Comparison of ENCODE assay signal across 8 mouse cellular contexts in the genomic region with DNA sequence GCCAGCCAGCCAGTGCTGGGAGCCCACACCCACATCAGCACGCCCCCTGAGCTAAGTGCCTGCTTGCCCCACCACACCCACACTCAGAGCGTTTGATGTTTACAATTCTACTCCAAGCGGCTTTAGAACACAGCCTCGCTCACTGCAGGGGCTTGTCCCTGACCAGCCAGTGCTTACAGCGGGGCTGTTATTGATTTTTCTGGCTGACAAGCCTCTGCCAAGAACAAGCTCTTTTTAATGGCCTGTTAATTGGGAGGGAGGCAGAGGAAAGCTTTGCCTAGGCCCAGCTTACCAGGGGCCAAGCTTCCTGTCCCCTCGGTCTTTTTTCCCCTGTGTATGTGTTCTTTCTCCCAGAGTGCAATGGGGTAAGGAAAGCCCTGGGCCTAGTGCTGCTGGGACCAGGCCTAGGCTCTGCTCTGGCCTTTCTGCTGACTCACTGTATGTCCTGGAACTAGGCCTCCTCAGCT. TPM values are rescaled to one million over a fixed set of nuclear protein-coding genes. Genes with fewer than 3 reads are reported as not detected.
DNase-seq lines count a peak whose midpoint lies in the region; ATAC-seq lines count a peak whose summit lies in the region.

No protein-coding gene starts in this region.

- peaks cover 26% of the 10 kb centered on the region for H3K4me1 ChIP-seq in embryonic facial prominence, embryonic 12.5 days
- H3K4me1 ChIP-seq in liver, embryonic 15.5 days (replicated peaks): 0 out of 2 replicates have a peak, but pooled peaks cover 2% of the 10 kb centered on the region

- no peaks in the 10 kb centered on the region for H3K9me3 ChIP-seq in embryonic facial prominence, embryonic 12.5 days
- H3K9me3 ChIP-seq in liver, embryonic 15.5 days (replicated peaks): no peaks in the 10 kb centered on the region

- H3K4me2 ChIP-seq in embryonic facial prominence, embryonic 12.5 days (replicated peaks): peak overlapping the region; percentile 26; the same call in 1 of the 2 replicates
- peak overlapping the region; percentile 39 for H3K4me2 ChIP-seq in liver, embryonic 15.5 days

- H3K27me3 ChIP-seq in embryonic facial prominence, embryonic 12.5 days: no peaks in the 10 kb centered on the region; the same call in 1 of the 2 replicates
- no peaks in the 10 kb centered on the region for H3K27me3 ChIP-seq in liver, embryonic 15.5 days

- DNase-seq in cerebellum, adult 11-12 months: peak; percentile 44
- no peak for DNase-seq in cerebellum, adult 11 months
- DNase-seq in 3134 (ENCODE audit: extremely low read depth, insufficient read length, low spot score): peak; percentile 58
- peak; percentile 35 for DNase-seq in heart, postnatal 4 days
- DNase-seq in retina, postnatal 1 day: peak; percentile 44
- DNase-seq in spleen, adult 18-20 months: no peak

- ATAC-seq in embryonic facial prominence, embryonic 12.5 days (ENCODE audit: insufficient number of reproducible peaks, insufficient read depth, low FRiP score, low TSS enrichment): no peak
- ATAC-seq in liver, embryonic 15.5 days (ENCODE audit: insufficient read depth): peak; percentile 64; the same call in 1 of the 2 replicates

- 0 out of 2 replicates have a peak overlapping the region, but pooled peaks have one; percentile 2 for H3K4me3 ChIP-seq in embryonic facial prominence, embryonic 12.5 days
- 0 out of 2 replicates have a peak overlapping the region, but pooled peaks have one; percentile 22 for H3K4me3 ChIP-seq in liver, embryonic 15.5 days (replicated peaks)

- H3K27ac ChIP-seq in embryonic facial prominence, embryonic 12.5 days: peak overlapping the region; percentile 51; the same call in 1 of the 2 replicates
- peak overlapping the region; percentile 55 for H3K27ac ChIP-seq in liver, embryonic 15.5 days (replicated peaks)

- H3K36me3 ChIP-seq in embryonic facial prominence, embryonic 12.5 days: no peaks in the 10 kb centered on the region
- H3K36me3 ChIP-seq in liver, embryonic 15.5 days (replicated peaks): no peaks in the 10 kb centered on the region

- whole genome bisulfite sequencing in embryonic facial prominence, embryonic 12.5 days: 16% methylated on average over 6 of the region's 6 CpGs
- WGBS in liver, embryonic 15.5 days (ENCODE audit: insufficient replicate concordance): 30% methylated on average over 6 of the region's 6 CpGs

- no peak overlapping the region for H3K9ac ChIP-seq in embryonic facial prominence, embryonic 12.5 days
- no peak overlapping the region for H3K9ac ChIP-seq in liver, embryonic 15.5 days

RNA-seq across cellular contexts. Expression of gene Hspb8, which starts 1.9 kb away (rescaled TPM):
- polyA plus RNA-seq in embryonic facial prominence, embryonic 12.5 days (2016; fragmentation: Nextera tagmentation; extraction: Ambion mirVana): 7.5 and 8.1 TPM in 2 replicates
- total RNA-seq in heart, postnatal 4 days (2021): 10 to 100 TPM; 75.1 to 75.9 TPM
- polyA plus RNA-seq in liver, embryonic 15.5 days (2015; fragmentation: Nextera tagmentation; extraction: Ambion mirVana): 3.4 and 3.6 TPM in 2 replicates

Comparison
In these comparisons a context has a peak if more than half of its experiments do, and no peak if none do; other contexts are left out.
1. DNase-seq: peak in cerebellum, adult 11-12 months (single experiment), 3134 (single experiment), heart, postnatal 4 days (single experiment) and retina, postnatal 1 day (single experiment); none in cerebellum, adult 11 months (single experiment) and spleen, adult 18-20 months (0 of 2).